Mouse (Mus musculus) cortical plate, adult 2 months (tissue): ENCODE data around the gene Gm14137. TPM values are rescaled to one million over a fixed set of nuclear protein-coding genes. Genes with fewer than 3 reads are reported as not detected.

ENCODE experiments used
- H3K27ac ChIP-seq: fragments of 200-500 bp; 2 replicates; pipeline ENCODE4 v1.5.1; 2012; ENCODE audit warnings: low read length, control low read depth, inconsistent platforms; ENCODE audit not compliant: insufficient read depth
- H3K4me1 ChIP-seq: fragments of 200-500 bp; 2 replicates; pipeline ENCODE4 v1.6.1; 2011; ENCODE audit warnings: low read length; ENCODE audit not compliant: control insufficient read depth, insufficient read depth
- H3K4me3 ChIP-seq: fragments of 200-500 bp; 2 replicates; pipeline ENCODE4 v1.5.1; 2011; ENCODE audit warnings: mild to moderate bottlenecking, low read length, control low read depth; ENCODE audit not compliant: insufficient read depth
- CTCF ChIP-seq: fragments of 200-500 bp; IDR thresholded peaks from 2 replicates; pipeline ENCODE4 v1.5.1; 2011; ENCODE audit warnings: mild to moderate bottlenecking, control low read depth, low read length; ENCODE audit not compliant: insufficient read depth; ENCODE audit errors: extremely low read depth
- POLR2A ChIP-seq: fragments of 200-500 bp; IDR thresholded peaks from 2 replicates; pipeline ENCODE4 v1.6.1; 2011; ENCODE audit warnings: mild to moderate bottlenecking, low read length, control low read depth; ENCODE audit not compliant: insufficient read depth; ENCODE audit errors: extremely low read depth
- polyA plus RNA-seq: library from polyadenylated mRNA; depleted of rRNA; stranded (reverse); fragments of >200 nt; gene quantifications from 2 replicates; pipeline ENCODE4 v1.2.3, GENCODE M21; 2012

The Gm14137 gene
- polyA plus RNA-seq, 1 experiment: not detected

- TF ChIP-seq POLR2A (no peak), CTCF (peak; percentile 79)
- Histone ChIP-seq H3K27ac (no peak overlapping the region), H3K4me3 (no peak overlapping the region; the same call in 1 of the 2 replicates), H3K4me1 (peaks cover 2% of the 10 kb centered on the region; the same call in 1 of the 2 replicates)
These were observed 14.9 kb downstream of the Gm14137 start for GRCm38 (mm10) chr2:119189029-119189710.

GRCm38 (mm10) chr2:119190969-119191368 lies 16.7 kb downstream of the Gm14137 start:
- Histone ChIP-seq H3K27ac (no peak overlapping the region), H3K4me3 (no peak overlapping the region), H3K4me1 (peaks cover 2% of the 10 kb centered on the region; the same call in 1 of the 2 replicates)
- TF ChIP-seq POLR2A (no peak), CTCF (no peak)

- H3K4me1 ChIP-seq: peaks cover 2% of the 10 kb centered on the region; the same call in 1 of the 2 replicates
- H3K4me3 ChIP-seq: no peak overlapping the region
- no peak overlapping the region for H3K27ac ChIP-seq
- TF ChIP-seq POLR2A: no peak
- no peak for TF ChIP-seq CTCF
These were observed 19.8 kb downstream of the Gm14137 start for GRCm38 (mm10) chr2:119194140-119194539.

GRCm38 (mm10) chr2:119196316-119197108 lies 22.2 kb downstream of the Gm14137 start:
- Histone ChIP-seq H3K4me3 (no peak overlapping the region), H3K4me1 (peaks cover 5% of the 10 kb centered on the region; the same call in 1 of the 2 replicates), H3K27ac (no peak overlapping the region)
- TF ChIP-seq POLR2A: no peak
- no peak for TF ChIP-seq CTCF

GRCm38 (mm10) chr2:119197493-119197892 lies 23.2 kb downstream of the Gm14137 start:
- no peak overlapping the region for H3K4me3 ChIP-seq
- peaks cover 5% of the 10 kb centered on the region; the same call in 1 of the 2 replicates for H3K4me1 ChIP-seq
- H3K27ac ChIP-seq: no peak overlapping the region
- TF ChIP-seq POLR2A: no peak
- TF ChIP-seq CTCF: no peak

- H3K4me1 ChIP-seq: peaks cover 5% of the 10 kb centered on the region; the same call in 1 of the 2 replicates
- TF ChIP-seq POLR2A (no peak), CTCF (no peak)
- H3K27ac ChIP-seq: no peak overlapping the region
- H3K4me3 ChIP-seq: no peak overlapping the region
These were observed 23.7 kb downstream of the Gm14137 start for GRCm38 (mm10) chr2:119198049-119198448.

- Histone ChIP-seq H3K27ac (no peak overlapping the region), H3K4me3 (no peak overlapping the region), H3K4me1 (peaks cover 3% of the 10 kb centered on the region; the same call in 1 of the 2 replicates)
- no peak for TF ChIP-seq CTCF
- no peak for TF ChIP-seq POLR2A
These were observed 24.6 kb downstream of the Gm14137 start for GRCm38 (mm10) chr2:119198934-119199333.

GRCm38 (mm10) chr2:119202914-119203453 lies 28.7 kb downstream of the Gm14137 start:
- H3K4me3 ChIP-seq: no peak overlapping the region
- peaks cover 3% of the 10 kb centered on the region; the same call in 1 of the 2 replicates for H3K4me1 ChIP-seq
- H3K27ac ChIP-seq: no peak overlapping the region
- TF ChIP-seq CTCF (no peak), POLR2A (no peak)

GRCm38 (mm10) chr2:119203871-119204460 lies 29.7 kb downstream of the Gm14137 start:
- peaks cover 3% of the 10 kb centered on the region; the same call in 1 of the 2 replicates for H3K4me1 ChIP-seq
- H3K4me3 ChIP-seq: no peak overlapping the region
- no peak overlapping the region for H3K27ac ChIP-seq
- TF ChIP-seq POLR2A (no peak), CTCF (no peak)
